Mouse (Mus musculus): ENCODE data around the gene Magi1. TPM values are rescaled to one million over a fixed set of nuclear protein-coding genes. Genes with fewer than 3 reads are reported as not detected.

Magi1 gene
- polyA plus RNA-seq, 1 experiment from 2014 or later, result 1.9 TPM

DNA sequence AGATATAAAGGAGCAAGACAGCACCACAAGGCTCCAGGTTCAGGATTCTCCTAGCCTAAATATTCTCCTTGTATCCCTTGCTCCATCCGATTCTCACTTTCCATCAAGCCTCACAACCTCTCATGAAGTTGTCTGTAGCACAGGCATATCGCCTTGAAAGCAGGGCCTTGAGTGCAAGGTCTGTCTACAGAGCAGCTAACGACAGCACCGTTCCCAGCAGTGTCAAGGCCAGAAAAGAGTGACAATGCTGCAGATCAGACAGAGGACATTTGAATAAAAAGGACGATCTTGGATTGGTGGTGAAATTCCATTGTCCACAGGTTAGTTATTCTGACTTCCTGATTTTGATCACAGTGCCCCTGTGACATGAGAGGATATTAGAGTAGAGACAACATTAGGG lies 421.5 kb downstream of the Magi1 start:
- WGBS (ENCODE audit: insufficient replicate concordance), result 79% methylated on average over 5 of the region's 5 CpGs
- ATAC-seq, result no peak

DNA sequence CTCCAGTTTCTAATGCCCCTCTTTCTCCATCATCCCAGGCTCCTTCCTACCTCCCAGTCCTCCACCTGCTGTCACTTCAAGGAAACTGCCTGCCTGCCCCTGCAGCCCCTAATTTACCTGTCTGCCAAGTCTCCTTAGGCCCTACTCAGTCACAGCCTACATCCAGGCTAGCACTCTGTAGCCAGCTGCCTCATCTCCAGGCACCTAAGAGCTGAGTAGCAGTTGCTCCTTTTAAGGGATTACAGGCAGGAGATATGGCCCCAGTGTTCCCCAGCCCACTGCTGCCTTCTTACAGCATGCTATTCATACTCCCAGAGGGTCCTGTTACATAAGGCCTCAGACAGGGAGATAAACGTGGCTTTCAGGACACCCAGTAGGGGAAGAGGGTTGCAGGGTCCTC lies 426.9 kb downstream of the Magi1 start:
- H3K4me3 ChIP-seq (ENCODE audit: low read depth, low read length), result no peak overlapping the region
- no peaks in the 10 kb centered on the region for H3K27me3 ChIP-seq (ENCODE audit: insufficient read depth, low read length)
- no peaks in the 10 kb centered on the region; the same call in 1 of the 2 replicates for H3K36me3 ChIP-seq (replicated peaks; ENCODE audit: insufficient read depth, low read length)
- H3K4me2 ChIP-seq (ENCODE audit: low read depth, low read length), result no peak overlapping the region
- no peak overlapping the region for H3K27ac ChIP-seq (ENCODE audit: low read depth)
- no peaks in the 10 kb centered on the region for H3K9me3 ChIP-seq (ENCODE audit: low read length)
- WGBS (ENCODE audit: insufficient replicate concordance), result 46% methylated on average over 1 of the region's 1 CpGs
- no peak for ATAC-seq
- TF ChIP-seq EP300 (IDR thresholded peaks at IDR 0.05; ENCODE audit: low read depth) (no peak), CTCF (IDR thresholded peaks at IDR 0.05; ENCODE audit: low read depth) (no peak)
- no peaks in the 10 kb centered on the region for H3K4me1 ChIP-seq (ENCODE audit: insufficient read depth)
- no peak for DNase-seq
- no peak overlapping the region for H3K9ac ChIP-seq (replicated peaks)

More for the DNA sequence above, 421.5 kb downstream of the Magi1 start:
- no peaks in the 10 kb centered on the region for H3K27me3 ChIP-seq (ENCODE audit: insufficient read depth, low read length)
- no peak overlapping the region for H3K9ac ChIP-seq (replicated peaks)
- no peak overlapping the region for H3K4me3 ChIP-seq (ENCODE audit: low read depth, low read length)
- no peak for TF ChIP-seq CTCF (IDR thresholded peaks at IDR 0.05; ENCODE audit: low read depth)
- TF ChIP-seq EP300 (IDR thresholded peaks at IDR 0.05; ENCODE audit: low read depth), result no peak
- DNase-seq, result no peak
- H3K36me3 ChIP-seq (replicated peaks; ENCODE audit: insufficient read depth, low read length), result no peaks in the 10 kb centered on the region; the same call in 1 of the 2 replicates
- no peaks in the 10 kb centered on the region for H3K4me1 ChIP-seq (ENCODE audit: insufficient read depth)
- H3K27ac ChIP-seq (ENCODE audit: low read depth), result no peak overlapping the region
- no peaks in the 10 kb centered on the region for H3K9me3 ChIP-seq (ENCODE audit: low read length)
- H3K4me2 ChIP-seq (ENCODE audit: low read depth, low read length), result no peak overlapping the region

DNA sequence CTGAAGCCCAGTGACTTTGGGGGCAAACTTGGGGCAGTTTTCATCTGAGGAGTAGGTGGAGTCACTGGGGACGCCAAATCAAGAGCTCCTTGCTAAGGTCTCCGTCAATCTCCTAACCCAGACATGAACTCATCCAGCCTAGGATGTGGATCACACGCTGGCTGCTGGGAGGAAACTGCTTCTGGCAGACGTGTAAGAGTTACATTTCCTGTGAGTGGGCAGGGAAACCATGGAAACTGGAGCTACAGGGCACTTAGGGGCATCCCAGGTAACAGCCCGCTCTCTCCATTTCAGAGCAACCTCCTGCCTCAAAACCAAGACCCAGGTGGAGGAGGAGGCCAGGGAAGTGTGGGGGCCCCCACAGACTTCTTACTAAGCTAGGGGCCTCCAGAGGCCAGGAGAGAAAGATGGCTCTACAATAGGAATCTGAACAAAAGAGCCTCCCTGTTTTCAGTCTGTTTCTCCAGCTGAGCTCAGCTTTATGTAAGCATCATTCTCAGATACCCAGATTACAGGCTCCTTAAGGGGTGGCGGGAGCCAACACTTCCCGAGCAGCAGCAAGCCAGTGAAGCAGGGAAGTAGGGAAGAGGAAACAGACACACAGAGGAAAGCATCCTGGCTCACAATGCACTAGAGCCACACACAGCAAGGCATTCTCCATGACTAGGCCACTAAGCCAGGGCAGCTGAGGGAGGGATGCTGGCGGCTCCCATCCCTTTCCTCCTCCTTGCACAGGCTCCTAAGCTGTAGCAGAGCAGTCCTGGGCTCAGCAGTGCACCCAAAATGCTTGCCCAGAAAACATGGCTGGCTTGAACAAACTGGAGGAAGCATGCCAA lies 427.7 kb downstream of the Magi1 start:
- no peak for DNase-seq
- ATAC-seq, result no peak

DNA sequence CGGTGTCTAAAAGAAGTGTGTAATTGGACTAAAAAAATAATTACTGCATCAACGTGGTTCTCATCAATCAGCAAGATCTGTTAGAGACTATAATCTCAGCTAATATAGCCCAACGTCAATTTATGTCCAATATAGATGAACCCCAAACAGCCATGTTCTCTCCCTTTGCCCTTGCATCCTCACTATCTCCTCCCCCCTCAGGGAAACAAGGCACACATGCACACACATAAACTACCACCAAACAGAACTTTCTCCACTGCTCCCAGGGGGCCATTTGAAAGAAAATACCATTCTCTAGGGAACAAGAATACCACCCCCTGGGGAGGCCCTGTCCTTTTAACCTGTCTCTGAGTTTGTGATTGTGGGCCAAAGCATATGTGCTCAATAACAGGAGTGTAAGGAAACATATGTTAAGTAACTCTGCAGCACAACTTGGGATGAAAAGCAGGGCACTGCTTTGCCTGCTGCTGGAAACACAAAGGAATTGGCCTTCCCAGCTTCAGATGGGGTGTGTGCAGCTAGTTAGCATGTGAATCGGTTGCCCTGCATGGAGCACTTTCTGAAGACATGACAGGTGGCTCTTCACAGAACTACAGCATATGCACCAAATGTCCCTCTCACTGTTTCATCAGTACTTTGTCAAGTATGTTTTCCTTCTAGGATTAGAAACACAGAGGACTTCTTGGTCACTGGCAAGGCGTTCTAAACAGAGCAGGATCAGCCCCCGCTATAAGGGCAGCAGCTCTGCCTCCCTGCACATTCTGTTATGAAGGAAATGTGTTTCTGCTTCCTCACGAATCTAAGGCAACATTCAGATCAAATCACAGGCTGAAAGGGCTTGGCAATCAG lies 434.6 kb downstream of the Magi1 start:
- no peak overlapping the region for H3K4me3 ChIP-seq (ENCODE audit: low read depth, low read length)
- no peak for ATAC-seq

More for the DNA sequence above, 427.7 kb downstream of the Magi1 start:
- no peak overlapping the region for H3K27ac ChIP-seq (ENCODE audit: low read depth)
- no peaks in the 10 kb centered on the region for H3K4me1 ChIP-seq (ENCODE audit: insufficient read depth)
- no peak overlapping the region for H3K4me2 ChIP-seq (ENCODE audit: low read depth, low read length)
- H3K27me3 ChIP-seq (ENCODE audit: insufficient read depth, low read length), result no peaks in the 10 kb centered on the region
- WGBS (ENCODE audit: insufficient replicate concordance), result 43% methylated on average over 8 of the region's 8 CpGs
- H3K4me3 ChIP-seq (ENCODE audit: low read depth, low read length), result no peak overlapping the region
- no peaks in the 10 kb centered on the region; the same call in 1 of the 2 replicates for H3K36me3 ChIP-seq (replicated peaks; ENCODE audit: insufficient read depth, low read length)
- no peak for TF ChIP-seq CTCF (IDR thresholded peaks at IDR 0.05; ENCODE audit: low read depth)
- TF ChIP-seq EP300 (IDR thresholded peaks at IDR 0.05; ENCODE audit: low read depth), result no peak
- no peak overlapping the region for H3K9ac ChIP-seq (replicated peaks)
- H3K9me3 ChIP-seq (ENCODE audit: low read length), result no peaks in the 10 kb centered on the region

DNA sequence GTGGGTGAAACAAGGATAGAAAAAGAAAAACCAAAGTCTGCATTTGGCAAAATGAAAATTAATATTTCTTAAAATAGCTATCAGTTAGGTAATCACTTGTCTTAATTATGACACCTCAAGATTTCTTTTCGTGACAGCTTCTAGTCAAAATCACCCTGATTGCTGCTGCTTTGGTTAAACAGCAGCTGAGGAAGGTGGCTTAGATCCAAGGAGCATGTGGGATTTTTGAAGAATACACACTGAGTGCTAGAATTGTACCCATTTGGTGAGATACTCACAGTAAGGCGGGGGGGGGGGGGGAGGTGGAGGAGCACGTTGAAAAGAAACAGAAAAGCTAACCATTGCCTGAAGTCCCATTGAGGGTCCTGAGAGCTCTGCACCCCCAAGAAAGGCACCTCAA lies 438.2 kb downstream of the Magi1 start:
- DNase-seq (no peak), ATAC-seq (no peak)
- H3K9ac ChIP-seq (replicated peaks), result no peak overlapping the region
- WGBS (ENCODE audit: insufficient replicate concordance), result 64% methylated on average over 3 of the region's 3 CpGs
- H3K4me2 ChIP-seq (ENCODE audit: low read depth, low read length), result no peak overlapping the region
- H3K36me3 ChIP-seq (replicated peaks; ENCODE audit: insufficient read depth, low read length), result no peaks in the 10 kb centered on the region
- TF ChIP-seq CTCF (IDR thresholded peaks at IDR 0.05; ENCODE audit: low read depth), result no peak
- TF ChIP-seq EP300 (IDR thresholded peaks at IDR 0.05; ENCODE audit: low read depth), result no peak
- no peaks in the 10 kb centered on the region for H3K27me3 ChIP-seq (ENCODE audit: insufficient read depth, low read length)
- H3K9me3 ChIP-seq (ENCODE audit: low read length), result no peaks in the 10 kb centered on the region
- no peak overlapping the region for H3K4me3 ChIP-seq (ENCODE audit: low read depth, low read length)
- H3K4me1 ChIP-seq (ENCODE audit: insufficient read depth), result no peaks in the 10 kb centered on the region
- no peak overlapping the region for H3K27ac ChIP-seq (ENCODE audit: low read depth)

More for the DNA sequence above, 434.6 kb downstream of the Magi1 start:
- TF ChIP-seq EP300 (IDR thresholded peaks at IDR 0.05; ENCODE audit: low read depth) (no peak), CTCF (IDR thresholded peaks at IDR 0.05; ENCODE audit: low read depth) (no peak)
- H3K9me3 ChIP-seq (ENCODE audit: low read length), result no peaks in the 10 kb centered on the region
- H3K9ac ChIP-seq (replicated peaks), result no peak overlapping the region
- no peak overlapping the region for H3K27ac ChIP-seq (ENCODE audit: low read depth)
- DNase-seq, result no peak
- WGBS (ENCODE audit: insufficient replicate concordance), result 69% methylated on average over 7 of the region's 7 CpGs
- no peaks in the 10 kb centered on the region for H3K27me3 ChIP-seq (ENCODE audit: insufficient read depth, low read length)
- H3K36me3 ChIP-seq (replicated peaks; ENCODE audit: insufficient read depth, low read length), result no peaks in the 10 kb centered on the region
- H3K4me2 ChIP-seq (ENCODE audit: low read depth, low read length), result no peak overlapping the region
- no peaks in the 10 kb centered on the region for H3K4me1 ChIP-seq (ENCODE audit: insufficient read depth)

DNA sequence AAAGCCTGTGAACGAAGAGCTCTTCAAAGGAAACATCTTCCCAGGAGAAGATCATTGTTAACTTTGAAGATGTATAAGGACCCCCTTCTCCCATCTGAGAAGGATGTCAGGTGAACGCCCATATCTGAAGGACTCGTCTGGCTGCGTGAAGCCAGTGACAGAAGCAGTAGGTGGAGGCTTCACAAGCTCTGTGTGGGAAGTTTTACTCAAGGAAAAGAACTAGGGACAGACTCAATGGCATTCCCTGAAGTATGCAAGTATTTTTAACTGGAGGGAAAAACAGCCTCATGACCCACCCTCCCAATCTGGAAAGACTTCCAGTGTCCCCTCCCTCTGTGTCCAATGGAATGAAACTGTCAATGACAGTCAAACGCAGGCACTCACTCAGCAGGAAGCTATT lies 438.6 kb downstream of the Magi1 start:
- no peaks in the 10 kb centered on the region for H3K27me3 ChIP-seq (ENCODE audit: insufficient read depth, low read length)
- H3K27ac ChIP-seq (ENCODE audit: low read depth), result no peak overlapping the region
- no peak overlapping the region for H3K4me3 ChIP-seq (ENCODE audit: low read depth, low read length)
- H3K4me1 ChIP-seq (ENCODE audit: insufficient read depth), result no peaks in the 10 kb centered on the region
- no peaks in the 10 kb centered on the region for H3K9me3 ChIP-seq (ENCODE audit: low read length)
- TF ChIP-seq CTCF (IDR thresholded peaks at IDR 0.05; ENCODE audit: low read depth) (no peak), EP300 (IDR thresholded peaks at IDR 0.05; ENCODE audit: low read depth) (no peak)
- 79% methylated on average over 5 of the region's 5 CpGs for WGBS (ENCODE audit: insufficient replicate concordance)
- H3K4me2 ChIP-seq (ENCODE audit: low read depth, low read length), result no peak overlapping the region
- ATAC-seq (no peak), DNase-seq (no peak)
- no peak overlapping the region for H3K9ac ChIP-seq (replicated peaks)
- no peaks in the 10 kb centered on the region for H3K36me3 ChIP-seq (replicated peaks; ENCODE audit: insufficient read depth, low read length)
